Mouse (Mus musculus): ENCODE measurements around the gene Plekhh2.

The Plekhh2 gene

GRCm38 (mm10) chr17:84639796-84640378 is 128.2 kb downstream of the Plekhh2 start:
- in situ Hi-C loops (cut with MboI, MseI), result no loop called here

DNA sequence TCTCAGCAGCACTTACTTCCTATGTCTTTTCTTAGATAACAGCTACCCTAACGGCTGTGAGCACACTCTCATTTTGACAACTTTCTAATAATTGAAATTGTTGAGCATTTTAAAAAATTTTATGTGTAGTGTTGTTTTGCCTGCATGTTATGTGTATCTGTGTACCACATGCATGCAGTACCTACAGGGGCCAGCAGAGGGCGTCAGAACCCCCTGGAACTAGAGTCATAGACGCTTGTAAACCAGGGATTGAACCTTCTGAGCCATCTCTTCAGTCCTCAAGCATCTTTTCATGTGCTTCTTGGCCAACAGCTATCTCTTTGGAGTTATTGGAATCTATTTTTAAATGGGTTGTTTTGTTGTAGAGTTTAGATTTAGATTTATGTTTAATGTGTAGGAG is 130.2 kb downstream of the Plekhh2 start:
- in situ Hi-C loops (cut with MboI, MseI), result no loop called here

DNA sequence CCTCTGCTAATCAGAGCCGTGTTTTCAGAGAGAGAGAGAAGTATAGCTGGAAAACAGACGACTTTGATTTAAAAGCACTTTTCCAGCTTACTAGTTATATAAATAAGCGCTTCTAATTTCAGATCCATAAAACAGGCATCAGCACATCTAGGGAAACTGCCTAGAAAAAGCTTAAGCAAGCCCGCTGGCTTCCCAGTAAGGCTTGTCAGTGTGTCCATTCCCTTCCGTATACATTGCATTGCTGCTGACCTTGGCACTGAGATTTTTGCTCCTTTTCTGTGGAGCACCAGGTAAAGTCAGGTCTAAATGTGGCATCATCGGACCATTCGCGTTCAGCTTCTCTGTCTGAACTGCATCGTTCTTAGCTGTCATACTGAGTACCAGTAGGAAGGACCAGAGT is 130.6 kb downstream of the Plekhh2 start:
- in situ Hi-C loops (cut with MboI, MseI), result no loop called here

DNA sequence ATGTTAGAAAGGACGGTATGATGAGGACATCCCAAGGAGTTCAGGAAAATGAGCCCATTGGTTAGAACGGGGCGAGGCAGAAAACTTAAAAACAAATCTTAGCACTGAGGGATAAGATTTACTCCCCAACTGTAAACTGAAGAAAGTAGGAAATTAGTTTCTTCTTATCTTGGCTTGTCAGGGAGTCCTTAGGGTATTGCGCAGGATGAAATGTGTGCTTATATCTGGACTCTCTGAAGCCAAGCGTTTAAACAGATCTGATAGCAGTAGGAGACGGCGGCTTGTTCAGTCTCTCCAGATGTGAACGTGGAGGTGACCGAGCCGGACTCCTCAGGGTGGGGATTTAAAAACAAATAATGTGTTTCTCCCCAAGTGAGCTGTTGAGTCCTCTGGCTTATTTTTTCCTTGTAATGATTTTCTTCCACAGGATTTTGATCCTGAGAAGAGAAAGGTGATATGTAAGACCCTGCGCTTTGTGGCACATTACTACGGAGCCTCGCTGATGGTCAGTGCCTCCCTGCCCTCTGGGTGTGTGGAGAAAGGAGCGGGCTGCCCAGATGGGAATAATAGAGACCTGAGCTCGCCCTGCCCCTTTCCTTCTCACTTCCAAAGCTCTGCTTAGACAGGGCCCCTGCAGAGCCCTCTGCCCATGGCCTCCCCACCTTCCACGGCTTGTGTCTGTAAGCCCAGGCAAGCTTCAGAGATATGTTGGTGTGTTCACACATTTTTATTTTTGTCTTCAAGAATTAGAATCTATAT is 132.8 kb downstream of the Plekhh2 start:
- in situ Hi-C loops (cut with MboI, MseI), result no loop called here

DNA sequence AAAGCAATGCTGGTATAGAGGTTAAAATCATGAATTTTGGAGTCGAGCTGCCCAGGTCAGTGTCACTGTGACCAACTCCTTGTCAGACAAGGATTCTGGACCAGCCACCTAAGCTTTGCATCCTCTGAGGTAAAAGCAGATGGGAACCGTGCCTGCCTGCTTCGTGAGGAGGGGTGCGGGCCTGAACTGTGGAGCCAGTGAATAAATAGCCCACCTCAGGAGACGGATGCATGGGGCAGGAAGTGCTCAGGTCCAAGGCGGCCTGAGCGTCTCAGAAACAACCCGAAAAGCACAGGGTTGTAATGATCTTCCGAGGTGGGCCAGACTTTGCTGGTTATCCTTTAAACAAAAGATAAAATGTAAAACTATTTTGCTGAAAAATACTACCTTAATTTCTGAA is 133.4 kb downstream of the Plekhh2 start:
- in situ Hi-C loops (cut with MboI, MseI), result no loop called here

DNA sequence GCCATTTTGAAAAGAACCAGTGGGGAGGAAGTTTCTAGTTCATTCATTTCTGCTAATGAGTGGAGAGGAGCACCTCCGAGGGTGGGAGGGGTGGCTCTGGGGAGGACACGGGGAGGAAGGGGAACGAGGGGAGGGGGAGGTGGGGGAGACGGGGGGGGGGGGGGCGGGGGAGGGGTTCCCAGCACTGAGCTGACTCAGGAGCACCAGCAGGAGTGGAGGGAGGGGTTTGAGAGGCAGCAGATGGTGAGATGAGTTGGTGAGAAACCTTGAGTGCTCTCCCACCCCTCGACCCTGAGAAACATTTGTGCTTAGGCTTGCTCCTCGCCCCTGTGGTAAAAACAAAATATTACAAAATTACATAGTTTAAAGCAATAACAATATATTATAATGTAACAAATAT is 134.2 kb downstream of the Plekhh2 start:
- in situ Hi-C loops (cut with MboI, MseI), result no loop called here

- in situ Hi-C loops (cut with MboI, MseI), result no loop called here
Measured at GRCm38 (mm10) chr17:84646477-84646876, 134.8 kb downstream of the Plekhh2 start.

DNA sequence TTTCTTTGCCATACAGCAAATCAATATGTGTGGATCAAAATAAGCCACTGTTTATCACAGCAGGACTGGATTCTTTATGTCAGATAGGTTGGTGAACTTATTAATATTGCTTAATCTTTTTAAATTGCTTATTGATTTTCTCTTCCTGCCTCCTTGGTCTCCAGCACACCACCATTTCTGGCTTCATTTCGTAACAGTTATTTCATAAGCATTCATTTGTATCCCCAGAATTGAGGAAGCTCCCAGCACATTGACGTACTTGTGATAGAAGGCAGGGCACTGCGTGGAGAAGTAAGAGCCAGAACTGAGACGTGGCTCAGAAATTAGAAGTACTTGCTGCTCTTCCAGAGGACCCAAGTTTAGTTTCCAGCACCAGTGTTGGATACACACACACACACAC is 135.9 kb downstream of the Plekhh2 start:
- in situ Hi-C loops (cut with MboI, MseI), result no loop called here

GRCm38 (mm10) chr17:84650302-84651017 is 138.8 kb downstream of the Plekhh2 start:
- in situ Hi-C loops (cut with MboI, MseI), result no loop called here

GRCm38 (mm10) chr17:84653544-84653943 is 141.8 kb downstream of the Plekhh2 start:
- in situ Hi-C loops (cut with MboI, MseI), result no loop called here

GRCm38 (mm10) chr17:84656205-84656604 is 144.5 kb downstream of the Plekhh2 start:
- in situ Hi-C loops (cut with MboI, MseI), result no loop called here

- in situ Hi-C loops (cut with MboI, MseI), result no loop called here
Measured at GRCm38 (mm10) chr17:84656653-84657421, 145.1 kb downstream of the Plekhh2 start.

- in situ Hi-C loops (cut with MboI, MseI), result no loop called here
Measured at GRCm38 (mm10) chr17:84657422-84657732, 145.7 kb downstream of the Plekhh2 start.

DNA sequence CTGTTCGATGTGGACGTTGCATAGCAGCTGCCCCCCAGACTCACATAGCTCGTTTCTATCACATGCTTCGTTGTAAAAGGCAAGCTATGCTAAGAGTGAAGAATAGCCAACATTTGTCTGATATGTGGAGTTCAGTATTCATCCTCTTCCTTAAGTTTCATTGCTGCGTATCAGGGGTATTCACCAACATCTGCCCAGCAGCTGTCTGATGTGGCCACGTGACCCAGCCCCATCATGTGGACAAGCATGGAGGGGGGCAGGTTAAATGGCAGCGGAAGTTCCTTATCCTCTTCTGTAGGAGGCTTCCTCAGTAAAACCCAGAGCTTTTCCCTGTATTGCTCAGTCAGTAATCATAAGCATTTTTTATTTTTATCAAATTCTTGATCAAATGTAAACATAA is 146.1 kb downstream of the Plekhh2 start:
- in situ Hi-C loops (cut with MboI, MseI), result no loop called here

DNA sequence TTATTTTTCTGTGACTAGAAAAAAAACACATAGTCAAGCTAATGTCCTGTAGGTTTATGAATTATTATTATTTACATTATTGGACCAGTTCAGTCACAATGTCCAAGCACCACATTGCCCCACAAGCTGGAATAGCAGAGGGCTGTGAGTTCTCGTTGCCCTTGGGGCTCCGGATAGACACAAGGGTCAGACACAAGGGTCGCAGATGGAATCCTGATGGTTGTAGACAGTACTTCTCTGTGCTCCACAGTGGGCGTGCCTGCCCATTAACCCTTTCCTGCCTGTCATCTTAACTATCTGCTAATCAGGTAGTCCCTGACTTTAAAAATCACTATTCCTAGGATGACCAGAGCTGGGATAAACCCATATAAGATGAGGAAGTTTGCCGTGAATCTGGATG is 146.5 kb downstream of the Plekhh2 start:
- in situ Hi-C loops (cut with MboI, MseI), result no loop called here

- in situ Hi-C loops (cut with MboI, MseI), result no loop called here
Measured at GRCm38 (mm10) chr17:84658951-84659350, 147.3 kb downstream of the Plekhh2 start.

DNA sequence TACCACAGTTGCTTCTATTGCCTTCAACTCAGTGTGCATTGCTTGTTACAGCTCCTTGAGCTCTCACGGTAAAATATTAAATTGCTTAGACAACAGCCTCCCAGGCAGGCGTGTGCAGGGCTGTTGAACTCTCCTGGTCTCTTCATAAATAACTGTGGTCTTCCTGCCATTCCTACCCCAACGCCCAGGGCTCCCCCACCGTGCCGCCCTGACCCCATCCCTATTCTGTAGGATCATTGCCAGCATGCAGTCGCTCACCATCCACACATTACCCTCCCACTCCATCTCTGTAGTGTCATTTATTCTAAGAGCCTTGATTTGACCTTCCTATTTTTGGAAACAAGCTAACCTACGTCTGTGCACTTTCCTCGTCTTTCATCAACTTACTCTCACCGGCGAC is 153.4 kb downstream of the Plekhh2 start:
- in situ Hi-C loops (cut with MboI, MseI), result no loop called here

DNA sequence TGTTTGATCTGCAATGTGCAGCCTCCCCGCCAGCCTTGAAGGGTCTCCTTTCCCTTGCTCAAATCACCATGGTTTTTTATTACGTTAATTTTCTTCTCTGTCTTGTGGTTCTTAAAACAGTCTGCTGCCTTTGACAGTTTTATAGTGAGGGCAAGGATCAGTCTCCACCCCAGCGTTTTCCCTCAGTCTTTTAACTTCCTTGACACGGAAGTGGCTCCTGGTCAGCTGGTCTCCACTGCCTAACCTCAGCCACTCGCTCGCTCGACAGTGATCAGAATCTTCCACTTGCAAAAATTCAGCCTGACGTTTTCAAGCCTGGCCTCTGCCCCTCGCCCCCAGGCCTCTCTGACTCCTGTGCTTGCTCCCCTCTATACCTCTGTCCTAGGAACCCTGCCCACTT is 154.0 kb downstream of the Plekhh2 start:
- in situ Hi-C loops (cut with MboI, MseI), result no loop called here

DNA sequence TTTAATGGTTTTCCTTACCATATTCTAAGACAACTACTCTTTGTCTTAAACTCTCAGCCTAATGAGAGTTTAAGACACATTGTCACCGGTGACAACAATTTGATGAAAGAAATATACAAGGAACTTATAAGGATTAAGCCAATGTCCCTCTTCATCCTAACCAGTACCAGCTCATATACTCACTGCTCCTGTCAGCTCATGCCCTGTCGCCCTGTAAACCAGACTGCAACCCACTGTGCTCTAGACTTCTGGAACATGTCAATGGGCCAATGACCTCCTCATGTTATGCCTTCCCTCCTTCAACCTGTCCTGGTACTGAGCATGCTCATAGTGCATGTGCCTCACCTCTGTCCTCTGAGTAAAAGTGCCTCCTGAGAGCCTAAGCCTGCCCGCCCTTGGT is 156.2 kb downstream of the Plekhh2 start:
- in situ Hi-C loops (cut with MboI, MseI), result no loop called here

Measured in T-helper 1 cell (primary cell).